Mouse (Mus musculus): ENCODE results near the gene Stk11ip. TPM values are rescaled to one million over a fixed set of nuclear protein-coding genes. Genes with fewer than 3 reads are reported as not detected.
A peak's percentile ranks its signal among the peaks of the same experiment; 100 is the strongest.

The Stk11ip gene
- total and polyA plus RNA-seq, 2 experiments from 2014 or later = 16.9 to 32.7 TPM

GRCm38 (mm10) chr1:75573715-75574114, 52.4 kb downstream of the Stk11ip start:
- Histone ChIP-seq H3K9me3 (ENCODE audit: low read length) (no peaks in the 10 kb centered on the region), H3K4me3 (ENCODE audit: low read depth, low read length) (no peak overlapping the region), H3K9ac (replicated peaks; ENCODE audit: low read length, poor library complexity, severe bottlenecking) (no peak overlapping the region), H3K4me1 (ENCODE audit: insufficient read depth, low read length) (no peaks in the 10 kb centered on the region), H3K36me3 (ENCODE audit: insufficient read depth, low read length) (no peaks in the 10 kb centered on the region), H3K27ac (ENCODE audit: low read depth, low read length) (no peak overlapping the region), H3K27me3 (ENCODE audit: insufficient read depth, low read length) (no peaks in the 10 kb centered on the region), H3K4me2 (ENCODE audit: low read depth, low read length, poor library complexity, severe bottlenecking) (no peak overlapping the region)
- WGBS = 74% methylated on average over 7 of the region's 7 CpGs
- DNase-seq (ENCODE audit: low spot score) (no peak), ATAC-seq (ENCODE audit: low FRiP score) (no peak)
- TF ChIP-seq CTCF (IDR thresholded peaks at IDR 0.05) = no peak

GRCm38 (mm10) chr1:75574476-75575310, 53.4 kb downstream of the Stk11ip start:
- no peak for TF ChIP-seq CTCF (IDR thresholded peaks at IDR 0.05)
- DNase-seq (ENCODE audit: low spot score) = no peak
- Histone ChIP-seq H3K9me3 (ENCODE audit: low read length) (no peaks in the 10 kb centered on the region), H3K27me3 (ENCODE audit: insufficient read depth, low read length) (no peaks in the 10 kb centered on the region), H3K4me1 (ENCODE audit: insufficient read depth, low read length) (no peaks in the 10 kb centered on the region), H3K9ac (replicated peaks; ENCODE audit: low read length, poor library complexity, severe bottlenecking) (no peak overlapping the region), H3K4me3 (ENCODE audit: low read depth, low read length) (no peak overlapping the region), H3K27ac (ENCODE audit: low read depth, low read length) (no peak overlapping the region), H3K36me3 (ENCODE audit: insufficient read depth, low read length) (no peaks in the 10 kb centered on the region), H3K4me2 (ENCODE audit: low read depth, low read length, poor library complexity, severe bottlenecking) (no peak overlapping the region)
- 76% methylated on average over 17 of the region's 17 CpGs for WGBS
- no peak for ATAC-seq (ENCODE audit: low FRiP score)

- TF ChIP-seq CTCF (IDR thresholded peaks at IDR 0.05) = no peak
- ATAC-seq (ENCODE audit: low FRiP score) = peak; percentile 65; the same call in 1 of the 2 replicates
- H3K27me3 ChIP-seq (ENCODE audit: insufficient read depth, low read length) = no peaks in the 10 kb centered on the region
- H3K36me3 ChIP-seq (ENCODE audit: insufficient read depth, low read length) = no peaks in the 10 kb centered on the region
- H3K9ac ChIP-seq (replicated peaks; ENCODE audit: low read length, poor library complexity, severe bottlenecking) = 0 out of 2 replicates have a peak overlapping the region, but pooled peaks have one; percentile 5
- no peak for DNase-seq (ENCODE audit: low spot score)
- no peaks in the 10 kb centered on the region for H3K4me1 ChIP-seq (ENCODE audit: insufficient read depth, low read length)
- 18% methylated on average over 7 of the region's 7 CpGs for WGBS
- H3K4me2 ChIP-seq (ENCODE audit: low read depth, low read length, poor library complexity, severe bottlenecking) = no peak overlapping the region
- H3K27ac ChIP-seq (ENCODE audit: low read depth, low read length) = peak overlapping the region; percentile 68
- H3K4me3 ChIP-seq (ENCODE audit: low read depth, low read length) = no peak overlapping the region
- H3K9me3 ChIP-seq (ENCODE audit: low read length) = no peaks in the 10 kb centered on the region
Observed at GRCm38 (mm10) chr1:75581936-75582624, 60.8 kb downstream of the Stk11ip start.

- no peak overlapping the region for H3K4me2 ChIP-seq (ENCODE audit: low read depth, low read length, poor library complexity, severe bottlenecking)
- no peaks in the 10 kb centered on the region for H3K4me1 ChIP-seq (ENCODE audit: insufficient read depth, low read length)
- no peak overlapping the region for H3K9ac ChIP-seq (replicated peaks; ENCODE audit: low read length, poor library complexity, severe bottlenecking)
- peak overlapping the region; percentile 68 for H3K27ac ChIP-seq (ENCODE audit: low read depth, low read length)
- ATAC-seq (ENCODE audit: low FRiP score) (peak; percentile 54; the same call in 1 of the 2 replicates), DNase-seq (ENCODE audit: low spot score) (no peak)
- no peaks in the 10 kb centered on the region for H3K36me3 ChIP-seq (ENCODE audit: insufficient read depth, low read length)
- no peaks in the 10 kb centered on the region for H3K9me3 ChIP-seq (ENCODE audit: low read length)
- no peak overlapping the region for H3K4me3 ChIP-seq (ENCODE audit: low read depth, low read length)
- 41% methylated on average over 5 of the region's 5 CpGs for WGBS
- TF ChIP-seq CTCF (IDR thresholded peaks at IDR 0.05) = no peak
- no peaks in the 10 kb centered on the region for H3K27me3 ChIP-seq (ENCODE audit: insufficient read depth, low read length)
Observed at GRCm38 (mm10) chr1:75582625-75582956, 61.3 kb downstream of the Stk11ip start.

GRCm38 (mm10) chr1:75583034-75583433, 61.7 kb downstream of the Stk11ip start:
- Histone ChIP-seq H3K27ac (ENCODE audit: low read depth, low read length) (peak overlapping the region; percentile 68), H3K4me2 (ENCODE audit: low read depth, low read length, poor library complexity, severe bottlenecking) (no peak overlapping the region), H3K36me3 (ENCODE audit: insufficient read depth, low read length) (no peaks in the 10 kb centered on the region), H3K9ac (replicated peaks; ENCODE audit: low read length, poor library complexity, severe bottlenecking) (no peak overlapping the region), H3K27me3 (ENCODE audit: insufficient read depth, low read length) (no peaks in the 10 kb centered on the region), H3K4me3 (ENCODE audit: low read depth, low read length) (no peak overlapping the region), H3K4me1 (ENCODE audit: insufficient read depth, low read length) (no peaks in the 10 kb centered on the region), H3K9me3 (ENCODE audit: low read length) (no peaks in the 10 kb centered on the region)
- DNase-seq (ENCODE audit: low spot score) (no peak), ATAC-seq (ENCODE audit: low FRiP score) (no peak)
- no peak for TF ChIP-seq CTCF (IDR thresholded peaks at IDR 0.05)
- WGBS = 76% methylated on average over 10 of the region's 10 CpGs

GRCm38 (mm10) chr1:75586791-75587190, 65.5 kb downstream of the Stk11ip start:
- Histone ChIP-seq H3K4me3 (ENCODE audit: low read depth, low read length) (no peak overlapping the region), H3K27ac (ENCODE audit: low read depth, low read length) (no peak overlapping the region), H3K36me3 (ENCODE audit: insufficient read depth, low read length) (no peaks in the 10 kb centered on the region), H3K27me3 (ENCODE audit: insufficient read depth, low read length) (no peaks in the 10 kb centered on the region), H3K9ac (replicated peaks; ENCODE audit: low read length, poor library complexity, severe bottlenecking) (no peak overlapping the region), H3K4me1 (ENCODE audit: insufficient read depth, low read length) (no peaks in the 10 kb centered on the region), H3K4me2 (ENCODE audit: low read depth, low read length, poor library complexity, severe bottlenecking) (no peak overlapping the region), H3K9me3 (ENCODE audit: low read length) (no peaks in the 10 kb centered on the region)
- ATAC-seq (ENCODE audit: low FRiP score) = no peak
- no peak for DNase-seq (ENCODE audit: low spot score)
- TF ChIP-seq CTCF (IDR thresholded peaks at IDR 0.05) = no peak
- 86% methylated on average over 3 of the region's 3 CpGs for WGBS

Other genes with a start within 250 kb of the Stk11ip start
- gene Resp18, start 243.1 kb upstream of the Stk11ip start, total RNA-seq (2014; rRNA removed) = 302 and 332 TPM in 2 replicates
- gene Resp18, start 243.1 kb upstream of the Stk11ip start, polyA plus RNA-seq (2015; fragmentation: Nextera tagmentation; extraction: Ambion mirVana) = 409 and 416 TPM in 2 replicates
- 145 TPM in 2 replicates for gene Dnpep, start 203.5 kb upstream of the Stk11ip start, total RNA-seq (2014; rRNA removed)
- gene Dnpep, start 203.5 kb upstream of the Stk11ip start, polyA plus RNA-seq (2015; fragmentation: Nextera tagmentation; extraction: Ambion mirVana) = 128 and 139 TPM in 2 replicates
- 1.9 and 2.6 TPM in 2 replicates for gene Des, start 161.2 kb upstream of the Stk11ip start, total RNA-seq (2014; rRNA removed)
- gene Des, start 161.2 kb upstream of the Stk11ip start, polyA plus RNA-seq (2015; fragmentation: Nextera tagmentation; extraction: Ambion mirVana) = 1.4 and 1.6 TPM in 2 replicates
- 62.9 and 70.6 TPM in 2 replicates for gene Speg, start 146.2 kb upstream of the Stk11ip start, total RNA-seq (2014; rRNA removed)
- 22.0 and 23.7 TPM in 2 replicates for gene Speg, start 146.2 kb upstream of the Stk11ip start, polyA plus RNA-seq (2015; fragmentation: Nextera tagmentation; extraction: Ambion mirVana)
- 77.1 and 94.9 TPM in 2 replicates for gene Gmppa, start 85.6 kb upstream of the Stk11ip start, total RNA-seq (2014; rRNA removed)
- gene Gmppa, start 85.6 kb upstream of the Stk11ip start, polyA plus RNA-seq (2015; fragmentation: Nextera tagmentation; extraction: Ambion mirVana) = 67.4 and 76.1 TPM in 2 replicates
- 180 and 188 TPM in 2 replicates for gene Asic4, start 71.1 kb upstream of the Stk11ip start, total RNA-seq (2014; rRNA removed)
- gene Asic4, start 71.1 kb upstream of the Stk11ip start, polyA plus RNA-seq (2015; fragmentation: Nextera tagmentation; extraction: Ambion mirVana) = 54.8 and 60.0 TPM in 2 replicates
- 125 and 132 TPM in 2 replicates for gene Chpf, start 42.2 kb upstream of the Stk11ip start, total RNA-seq (2014; rRNA removed)
- gene Chpf, start 42.2 kb upstream of the Stk11ip start, polyA plus RNA-seq (2015; fragmentation: Nextera tagmentation; extraction: Ambion mirVana) = 60.0 and 60.8 TPM in 2 replicates
- 52.4 and 57.8 TPM in 2 replicates for gene Tmem198, start 42.0 kb upstream of the Stk11ip start, total RNA-seq (2014; rRNA removed)
- gene Tmem198, start 42.0 kb upstream of the Stk11ip start, polyA plus RNA-seq (2015; fragmentation: Nextera tagmentation; extraction: Ambion mirVana) = 49.4 and 50.4 TPM in 2 replicates
- gene Obsl1, start 15.1 kb upstream of the Stk11ip start, total RNA-seq (2014; rRNA removed) = 40.7 and 45.9 TPM in 2 replicates
- 24.2 TPM in 2 replicates for gene Obsl1, start 15.1 kb upstream of the Stk11ip start, polyA plus RNA-seq (2015; fragmentation: Nextera tagmentation; extraction: Ambion mirVana)
- gene Inha, start 14.5 kb upstream of the Stk11ip start, total RNA-seq (2014; rRNA removed) = 30.9 and 33.3 TPM in 2 replicates
- gene Inha, start 14.5 kb upstream of the Stk11ip start, polyA plus RNA-seq (2015; fragmentation: Nextera tagmentation; extraction: Ambion mirVana) = 22.5 and 23.2 TPM in 2 replicates
- 172 and 179 TPM in 2 replicates for gene Slc4a3, start 24.7 kb downstream of the Stk11ip start, total RNA-seq (2014; rRNA removed)
- 108 and 111 TPM in 2 replicates for gene Slc4a3, start 24.7 kb downstream of the Stk11ip start, polyA plus RNA-seq (2015; fragmentation: Nextera tagmentation; extraction: Ambion mirVana)